Mouse (Mus musculus): Measurements from ENCODE around the gene Lgals4. TPM values are rescaled to one million over a fixed set of nuclear protein-coding genes. Genes with fewer than 3 reads are reported as not detected.

The Lgals4 gene
- polyA plus RNA-seq, 1 experiment, result 2.4 TPM

DNA sequence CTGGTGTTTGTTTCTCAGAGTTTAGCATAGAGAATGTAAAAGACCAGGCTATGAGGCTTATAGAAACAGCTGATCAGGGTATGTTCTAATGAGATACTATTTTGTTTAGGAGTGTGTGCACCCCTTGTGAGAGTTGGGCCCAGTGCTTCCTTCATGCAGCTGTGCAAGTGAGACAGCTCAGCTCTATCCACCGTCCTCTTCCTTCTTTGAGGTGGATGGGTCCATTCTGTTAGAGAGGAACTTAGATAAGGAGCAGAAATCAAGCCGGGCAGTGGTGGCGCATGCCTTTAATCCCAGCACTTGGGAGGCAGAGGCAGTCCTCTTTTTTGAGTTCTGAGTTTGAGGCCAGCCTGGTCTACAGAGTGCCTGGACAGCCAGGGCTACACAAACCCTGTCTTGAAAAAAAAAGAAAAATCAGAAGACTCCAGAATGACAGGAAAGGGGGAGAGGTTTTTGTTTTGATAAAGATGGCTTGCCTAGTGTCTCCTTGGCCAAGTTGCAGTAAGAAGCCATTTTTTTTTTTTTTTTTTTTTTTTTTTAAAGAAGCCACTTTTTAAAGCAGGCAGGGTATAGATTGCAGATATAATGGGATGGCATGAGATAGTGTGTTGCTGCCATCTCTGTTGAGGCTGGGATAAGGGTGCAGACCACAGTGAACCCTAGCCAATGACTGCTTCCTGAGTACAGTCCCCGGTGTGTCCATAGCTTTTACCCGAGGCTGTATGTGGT is 19.2 kb upstream of the Lgals4 start:
- TF ChIP-seq EP300 (IDR thresholded peaks at IDR 0.05; ENCODE audit: insufficient read depth, low read depth, low read length), result no peak
- no peak for TF ChIP-seq CTCF (IDR thresholded peaks at IDR 0.05; ENCODE audit: low read depth, low read length)
- TF ChIP-seq POLR2A (IDR thresholded peaks at IDR 0.05; ENCODE audit: insufficient read depth, low read length), result no peak
- Histone ChIP-seq H3K9me3 (replicated peaks; ENCODE audit: control insufficient read depth, insufficient read depth, low read length, poor library complexity, severe bottlenecking) (no peaks in the 10 kb centered on the region), H3K36me3 (ENCODE audit: control insufficient read depth, insufficient read depth, low read length, poor library complexity, severe bottlenecking) (peaks cover 76% of the 10 kb centered on the region), H3K4me3 (ENCODE audit: low read depth, low read length) (no peak overlapping the region), H3K27me3 (ENCODE audit: control insufficient read depth, insufficient read depth, low read length, poor library complexity, severe bottlenecking) (no peaks in the 10 kb centered on the region), H3K4me1 (ENCODE audit: control insufficient read depth, insufficient read depth, low read length) (peaks cover 2% of the 10 kb centered on the region), H3K9ac (ENCODE audit: low read depth, poor library complexity, severe bottlenecking) (0 out of 2 replicates have a peak overlapping the region, but pooled peaks have one; percentile 5), H3K27ac (ENCODE audit: insufficient read depth, low read length) (no peak overlapping the region)

DNA sequence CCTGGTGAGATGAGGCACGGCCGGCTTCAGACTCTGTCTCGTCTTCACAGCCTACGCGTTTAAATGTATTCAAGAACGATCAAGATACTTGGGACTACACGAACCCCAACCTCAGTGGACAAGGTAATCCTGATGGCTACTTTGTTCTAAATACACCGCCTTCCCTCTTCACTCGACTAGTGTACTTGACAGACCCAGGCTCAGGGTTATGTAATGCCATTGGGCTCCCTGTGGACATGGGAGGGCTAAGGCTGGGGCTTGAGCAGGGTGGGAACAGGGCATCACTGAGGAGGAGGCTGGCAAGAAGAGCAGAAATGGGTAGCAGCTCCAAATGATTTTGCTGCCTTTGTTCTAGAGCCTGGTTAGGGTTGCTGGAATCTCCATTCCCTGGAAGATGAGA is 18.4 kb upstream of the Lgals4 start:
- TF ChIP-seq POLR2A (IDR thresholded peaks at IDR 0.05; ENCODE audit: insufficient read depth, low read length) (no peak), EP300 (IDR thresholded peaks at IDR 0.05; ENCODE audit: insufficient read depth, low read depth, low read length) (no peak), CTCF (IDR thresholded peaks at IDR 0.05; ENCODE audit: low read depth, low read length) (no peak)
- no peak overlapping the region for H3K4me3 ChIP-seq (ENCODE audit: low read depth, low read length)
- 0 out of 2 replicates have a peak overlapping the region, but pooled peaks have one; percentile 5 for H3K9ac ChIP-seq (ENCODE audit: low read depth, poor library complexity, severe bottlenecking)
- H3K36me3 ChIP-seq (ENCODE audit: control insufficient read depth, insufficient read depth, low read length, poor library complexity, severe bottlenecking), result peaks cover 83% of the 10 kb centered on the region
- peaks cover 2% of the 10 kb centered on the region for H3K4me1 ChIP-seq (ENCODE audit: control insufficient read depth, insufficient read depth, low read length)
- H3K27me3 ChIP-seq (ENCODE audit: control insufficient read depth, insufficient read depth, low read length, poor library complexity, severe bottlenecking), result no peaks in the 10 kb centered on the region
- H3K9me3 ChIP-seq (replicated peaks; ENCODE audit: control insufficient read depth, insufficient read depth, low read length, poor library complexity, severe bottlenecking), result no peaks in the 10 kb centered on the region
- H3K27ac ChIP-seq (ENCODE audit: insufficient read depth, low read length), result no peak overlapping the region

DNA sequence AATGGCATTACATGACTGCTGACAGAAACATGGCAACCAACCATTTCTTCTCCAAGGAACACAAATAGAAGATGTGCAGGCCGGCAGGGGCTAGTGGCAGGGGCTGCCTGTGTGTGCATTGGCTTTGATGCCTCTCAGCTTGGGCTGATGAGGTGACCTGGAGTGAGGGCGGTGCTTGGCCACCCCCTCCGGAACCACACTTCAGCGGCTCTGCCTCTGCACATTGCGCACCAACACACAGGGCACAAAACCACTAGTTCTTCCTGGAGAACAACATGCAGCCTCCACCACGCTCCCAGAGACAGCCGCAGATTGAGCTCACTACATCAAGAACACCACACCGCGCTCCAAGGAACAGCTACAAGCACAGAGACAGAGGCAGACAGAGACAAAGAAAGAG is 17.5 kb upstream of the Lgals4 start:
- no peaks in the 10 kb centered on the region for H3K27me3 ChIP-seq (ENCODE audit: control insufficient read depth, insufficient read depth, low read length, poor library complexity, severe bottlenecking)
- H3K9me3 ChIP-seq (replicated peaks; ENCODE audit: control insufficient read depth, insufficient read depth, low read length, poor library complexity, severe bottlenecking), result no peaks in the 10 kb centered on the region
- no peak overlapping the region for H3K4me3 ChIP-seq (ENCODE audit: low read depth, low read length)
- no peak overlapping the region for H3K9ac ChIP-seq (ENCODE audit: low read depth, poor library complexity, severe bottlenecking)
- peaks cover 2% of the 10 kb centered on the region for H3K4me1 ChIP-seq (ENCODE audit: control insufficient read depth, insufficient read depth, low read length)
- TF ChIP-seq POLR2A (IDR thresholded peaks at IDR 0.05; ENCODE audit: insufficient read depth, low read length) (no peak), EP300 (IDR thresholded peaks at IDR 0.05; ENCODE audit: insufficient read depth, low read depth, low read length) (no peak), CTCF (IDR thresholded peaks at IDR 0.05; ENCODE audit: low read depth, low read length) (no peak)
- H3K36me3 ChIP-seq (ENCODE audit: control insufficient read depth, insufficient read depth, low read length, poor library complexity, severe bottlenecking), result peaks cover 93% of the 10 kb centered on the region
- H3K27ac ChIP-seq (ENCODE audit: insufficient read depth, low read length), result no peak overlapping the region

DNA sequence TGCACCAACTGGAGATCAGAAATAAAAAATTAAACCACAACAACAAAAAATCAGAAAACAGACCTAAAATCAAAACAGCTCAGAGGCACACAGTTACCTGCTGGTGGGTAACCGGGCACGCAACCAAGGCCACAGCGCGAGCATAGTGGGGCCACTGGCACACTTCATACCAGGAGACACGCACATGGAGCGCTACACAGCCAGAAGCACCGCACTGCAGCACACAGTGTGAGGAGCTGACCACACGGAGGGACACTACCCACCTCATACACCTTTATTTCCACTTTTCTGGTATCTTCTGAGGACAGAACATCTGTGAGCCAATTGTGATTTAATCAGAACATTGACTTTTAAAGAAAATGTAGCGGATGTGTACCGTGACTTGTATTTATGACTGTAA is 16.7 kb upstream of the Lgals4 start:
- Histone ChIP-seq H3K9ac (ENCODE audit: low read depth, poor library complexity, severe bottlenecking) (no peak overlapping the region), H3K9me3 (replicated peaks; ENCODE audit: control insufficient read depth, insufficient read depth, low read length, poor library complexity, severe bottlenecking) (no peaks in the 10 kb centered on the region), H3K4me1 (ENCODE audit: control insufficient read depth, insufficient read depth, low read length) (peaks cover 2% of the 10 kb centered on the region), H3K27ac (ENCODE audit: insufficient read depth, low read length) (no peak overlapping the region), H3K36me3 (ENCODE audit: control insufficient read depth, insufficient read depth, low read length, poor library complexity, severe bottlenecking) (peaks cover 97% of the 10 kb centered on the region), H3K27me3 (ENCODE audit: control insufficient read depth, insufficient read depth, low read length, poor library complexity, severe bottlenecking) (no peaks in the 10 kb centered on the region), H3K4me3 (ENCODE audit: low read depth, low read length) (no peak overlapping the region)
- TF ChIP-seq POLR2A (IDR thresholded peaks at IDR 0.05; ENCODE audit: insufficient read depth, low read length) (no peak), EP300 (IDR thresholded peaks at IDR 0.05; ENCODE audit: insufficient read depth, low read depth, low read length) (no peak), CTCF (IDR thresholded peaks at IDR 0.05; ENCODE audit: low read depth, low read length) (no peak)

DNA sequence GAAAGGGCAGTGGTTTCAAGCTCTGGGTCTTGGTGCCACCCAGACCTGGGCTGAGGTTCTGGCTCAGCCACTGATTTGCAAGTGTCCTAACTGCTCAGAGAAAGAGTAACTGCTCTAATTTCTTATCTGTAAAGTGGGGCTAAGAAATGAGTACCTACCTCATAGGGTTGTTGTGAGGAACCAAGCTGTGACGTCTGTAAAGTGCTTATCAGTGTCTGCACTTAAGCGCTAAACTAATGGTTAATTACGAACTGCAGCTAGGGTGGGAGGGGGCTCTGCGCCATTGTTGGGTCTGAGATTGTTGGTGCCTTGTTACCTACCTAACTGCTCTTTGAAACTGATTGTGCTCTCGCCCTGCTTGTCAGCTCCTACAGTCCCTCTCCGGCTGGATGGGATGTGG is 16.1 kb upstream of the Lgals4 start:
- Histone ChIP-seq H3K4me3 (ENCODE audit: low read depth, low read length) (no peak overlapping the region), H3K27ac (ENCODE audit: insufficient read depth, low read length) (no peak overlapping the region), H3K36me3 (ENCODE audit: control insufficient read depth, insufficient read depth, low read length, poor library complexity, severe bottlenecking) (peaks cover 96% of the 10 kb centered on the region), H3K9me3 (replicated peaks; ENCODE audit: control insufficient read depth, insufficient read depth, low read length, poor library complexity, severe bottlenecking) (no peaks in the 10 kb centered on the region), H3K9ac (ENCODE audit: low read depth, poor library complexity, severe bottlenecking) (no peak overlapping the region), H3K4me1 (ENCODE audit: control insufficient read depth, insufficient read depth, low read length) (peaks cover 2% of the 10 kb centered on the region), H3K27me3 (ENCODE audit: control insufficient read depth, insufficient read depth, low read length, poor library complexity, severe bottlenecking) (no peaks in the 10 kb centered on the region)
- TF ChIP-seq CTCF (IDR thresholded peaks at IDR 0.05; ENCODE audit: low read depth, low read length), result no peak
- TF ChIP-seq POLR2A (IDR thresholded peaks at IDR 0.05; ENCODE audit: insufficient read depth, low read length), result no peak
- TF ChIP-seq EP300 (IDR thresholded peaks at IDR 0.05; ENCODE audit: insufficient read depth, low read depth, low read length), result no peak

DNA sequence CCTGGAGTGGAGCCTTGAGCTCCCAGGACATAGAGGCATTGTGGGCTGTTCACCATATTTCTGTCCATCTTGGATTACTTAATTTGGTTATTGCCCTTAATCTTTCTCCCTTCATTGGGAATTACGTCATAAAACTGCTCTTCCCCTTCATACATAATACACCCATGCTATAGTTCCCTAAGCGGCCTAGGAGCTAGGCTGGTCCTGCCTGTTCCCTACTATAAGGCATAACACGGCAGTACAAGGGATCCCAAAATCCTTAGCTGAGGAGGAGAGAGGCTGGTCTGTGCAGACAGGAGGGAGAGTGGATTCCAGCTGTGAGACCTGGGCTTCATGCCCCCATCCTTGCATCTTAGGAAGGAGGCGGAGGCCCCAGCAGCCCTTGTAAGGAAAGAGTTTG is 15.7 kb upstream of the Lgals4 start:
- peaks cover 2% of the 10 kb centered on the region for H3K4me1 ChIP-seq (ENCODE audit: control insufficient read depth, insufficient read depth, low read length)
- H3K36me3 ChIP-seq (ENCODE audit: control insufficient read depth, insufficient read depth, low read length, poor library complexity, severe bottlenecking), result peaks cover 92% of the 10 kb centered on the region
- TF ChIP-seq EP300 (IDR thresholded peaks at IDR 0.05; ENCODE audit: insufficient read depth, low read depth, low read length) (no peak), POLR2A (IDR thresholded peaks at IDR 0.05; ENCODE audit: insufficient read depth, low read length) (no peak), CTCF (IDR thresholded peaks at IDR 0.05; ENCODE audit: low read depth, low read length) (no peak)
- no peak overlapping the region for H3K27ac ChIP-seq (ENCODE audit: insufficient read depth, low read length)
- H3K9ac ChIP-seq (ENCODE audit: low read depth, poor library complexity, severe bottlenecking), result no peak overlapping the region
- H3K4me3 ChIP-seq (ENCODE audit: low read depth, low read length), result no peak overlapping the region
- H3K9me3 ChIP-seq (replicated peaks; ENCODE audit: control insufficient read depth, insufficient read depth, low read length, poor library complexity, severe bottlenecking), result no peaks in the 10 kb centered on the region
- no peaks in the 10 kb centered on the region for H3K27me3 ChIP-seq (ENCODE audit: control insufficient read depth, insufficient read depth, low read length, poor library complexity, severe bottlenecking)
